Mouse (Mus musculus): ENCODE results near the gene Cbx5.
"Not testable (repeated sequence)": the region's sequence is repeated elsewhere in the genome, so short reads cannot be mapped to it uniquely, and the experiment has no call there.

The Cbx5 gene

DNA sequence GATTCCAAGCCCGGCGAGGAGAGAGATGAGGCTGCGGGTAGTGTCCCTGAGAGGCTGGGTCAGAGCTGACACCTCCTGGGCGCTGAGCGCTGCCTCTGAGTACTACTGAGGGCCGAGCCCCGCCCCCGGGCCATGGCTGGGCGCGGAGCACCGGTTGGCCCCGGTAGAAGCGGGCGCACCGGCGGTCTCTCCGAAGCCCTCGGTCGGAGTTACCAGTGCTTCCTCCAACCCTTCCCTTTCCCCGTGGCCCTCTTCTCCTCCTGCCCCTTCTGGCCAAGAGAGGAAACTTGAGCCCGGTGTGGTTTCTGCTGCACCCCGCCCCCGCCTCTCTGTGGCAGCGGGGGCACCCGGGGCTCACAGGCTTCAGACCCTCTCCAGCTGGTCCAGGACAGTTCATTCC lies 15.6 kb upstream of the Cbx5 start:
- no peaks in the 10 kb centered on the region for H3K9me3 ChIP-seq (ENCODE audit: low read length)
- peak overlapping the region; percentile 71 for H3K4me3 ChIP-seq (replicated peaks; ENCODE audit: low read length)
- TF ChIP-seq POU5F1 (IDR thresholded peaks at IDR 0.05; ENCODE audit: borderline replicate concordance, low read length) (no peak), NANOG (IDR thresholded peaks at IDR 0.05; ENCODE audit: borderline replicate concordance, low read length) (no peak), CTCF (conservative IDR thresholded peaks at IDR 0.05; ENCODE audit: low read length) (no peak)
- H3K36me3 ChIP-seq (ENCODE audit: insufficient read depth, low read length) = no peaks in the 10 kb centered on the region
- H3K4me1 ChIP-seq (replicated peaks; ENCODE audit: low read depth, low read length) = peaks cover 62% of the 10 kb centered on the region
- peaks cover 22% of the 10 kb centered on the region for H3K27me3 ChIP-seq (ENCODE audit: insufficient read depth, low read length)

- no peaks in the 10 kb centered on the region for H3K9me3 ChIP-seq (ENCODE audit: low read length)
- peaks cover 22% of the 10 kb centered on the region for H3K27me3 ChIP-seq (ENCODE audit: insufficient read depth, low read length)
- H3K4me3 ChIP-seq (replicated peaks; ENCODE audit: low read length) = no peak overlapping the region
- peaks cover 10% of the 10 kb centered on the region for H3K36me3 ChIP-seq (ENCODE audit: insufficient read depth, low read length)
- TF ChIP-seq POU5F1 (IDR thresholded peaks at IDR 0.05; ENCODE audit: borderline replicate concordance, low read length) (no peak), NANOG (IDR thresholded peaks at IDR 0.05; ENCODE audit: borderline replicate concordance, low read length) (no peak), CTCF (conservative IDR thresholded peaks at IDR 0.05; ENCODE audit: low read length) (no peak)
- peaks cover 64% of the 10 kb centered on the region for H3K4me1 ChIP-seq (replicated peaks; ENCODE audit: low read depth, low read length)
Measured at GRCm38 (mm10) chr15:103253352-103253751, 13.7 kb upstream of the Cbx5 start.

DNA sequence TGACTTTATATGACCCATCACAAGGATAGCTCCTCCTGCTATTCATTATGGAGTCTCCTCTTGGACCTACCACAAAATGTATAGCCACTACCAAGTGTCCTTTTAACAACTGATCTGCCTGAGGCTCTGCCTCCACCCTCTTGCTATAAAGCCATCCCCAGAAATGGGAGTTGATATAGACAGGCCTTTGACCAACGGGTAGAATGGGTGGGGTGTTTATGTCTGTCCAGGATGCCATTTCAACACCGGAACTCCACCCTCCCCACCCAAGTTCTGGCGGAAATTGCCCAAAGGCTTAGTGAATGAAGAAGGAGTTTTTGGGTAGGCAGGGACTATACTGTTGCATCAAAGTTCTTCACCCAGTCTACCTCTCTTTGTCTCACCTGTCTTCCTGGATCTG lies 13.0 kb upstream of the Cbx5 start:
- Histone ChIP-seq H3K36me3 (ENCODE audit: insufficient read depth, low read length) (peaks cover 17% of the 10 kb centered on the region), H3K9me3 (ENCODE audit: low read length) (no peaks in the 10 kb centered on the region), H3K4me3 (replicated peaks; ENCODE audit: low read length) (no peak overlapping the region), H3K27me3 (ENCODE audit: insufficient read depth, low read length) (peaks cover 22% of the 10 kb centered on the region), H3K4me1 (replicated peaks; ENCODE audit: low read depth, low read length) (peaks cover 60% of the 10 kb centered on the region)
- TF ChIP-seq POU5F1 (IDR thresholded peaks at IDR 0.05; ENCODE audit: borderline replicate concordance, low read length) (no peak), NANOG (IDR thresholded peaks at IDR 0.05; ENCODE audit: borderline replicate concordance, low read length) (no peak), CTCF (conservative IDR thresholded peaks at IDR 0.05; ENCODE audit: low read length) (no peak)

DNA sequence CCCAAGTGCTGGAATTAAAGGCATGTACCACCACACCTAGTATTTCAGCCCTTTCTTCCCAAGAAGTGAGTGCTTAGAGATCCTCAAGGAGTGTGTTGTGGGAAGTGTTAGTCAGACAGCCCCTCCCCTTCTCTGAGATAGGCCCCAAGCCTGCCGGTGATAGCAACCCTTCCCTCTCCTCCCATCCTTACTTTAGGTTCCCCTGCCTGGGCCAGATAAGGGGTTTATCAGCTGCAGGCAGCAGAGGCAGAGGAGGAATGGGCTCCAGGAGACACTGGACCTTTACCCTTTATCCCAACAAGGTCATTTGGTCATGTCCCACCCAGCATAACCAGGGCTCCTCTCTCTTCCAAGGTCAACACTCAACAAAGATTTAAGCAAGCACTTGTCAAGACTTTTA lies 12.0 kb upstream of the Cbx5 start:
- Histone ChIP-seq H3K4me1 (replicated peaks; ENCODE audit: low read depth, low read length) (peaks cover 58% of the 10 kb centered on the region), H3K4me3 (replicated peaks; ENCODE audit: low read length) (no peak overlapping the region), H3K9me3 (ENCODE audit: low read length) (no peaks in the 10 kb centered on the region), H3K36me3 (ENCODE audit: insufficient read depth, low read length) (peaks cover 28% of the 10 kb centered on the region), H3K27me3 (ENCODE audit: insufficient read depth, low read length) (peaks cover 22% of the 10 kb centered on the region)
- TF ChIP-seq CTCF (conservative IDR thresholded peaks at IDR 0.05; ENCODE audit: low read length) (no peak), POU5F1 (IDR thresholded peaks at IDR 0.05; ENCODE audit: borderline replicate concordance, low read length) (no peak), NANOG (IDR thresholded peaks at IDR 0.05; ENCODE audit: borderline replicate concordance, low read length) (no peak)

- H3K36me3 ChIP-seq (ENCODE audit: insufficient read depth, low read length) = peaks cover 40% of the 10 kb centered on the region
- TF ChIP-seq CTCF (conservative IDR thresholded peaks at IDR 0.05; ENCODE audit: low read length) = peak; percentile 97
- TF ChIP-seq NANOG (IDR thresholded peaks at IDR 0.05; ENCODE audit: borderline replicate concordance, low read length) = no peak
- no peaks in the 10 kb centered on the region for H3K9me3 ChIP-seq (ENCODE audit: low read length)
- no peak overlapping the region for H3K4me3 ChIP-seq (replicated peaks; ENCODE audit: low read length)
- H3K4me1 ChIP-seq (replicated peaks; ENCODE audit: low read depth, low read length) = peaks cover 51% of the 10 kb centered on the region
- peaks cover 18% of the 10 kb centered on the region for H3K27me3 ChIP-seq (ENCODE audit: insufficient read depth, low read length)
Measured at GRCm38 (mm10) chr15:103250195-103250740, 10.7 kb upstream of the Cbx5 start.

GRCm38 (mm10) chr15:103249511-103249910 lies 9.9 kb upstream of the Cbx5 start:
- Histone ChIP-seq H3K27me3 (ENCODE audit: insufficient read depth, low read length) (peaks cover 10% of the 10 kb centered on the region), H3K36me3 (ENCODE audit: insufficient read depth, low read length) (peaks cover 46% of the 10 kb centered on the region), H3K4me1 (replicated peaks; ENCODE audit: low read depth, low read length) (peaks cover 48% of the 10 kb centered on the region)
- not testable (repeated sequence) for H3K4me3 ChIP-seq (replicated peaks; ENCODE audit: low read length); H3K9me3 ChIP-seq (ENCODE audit: low read length)

GRCm38 (mm10) chr15:103248401-103249313 lies 9.0 kb upstream of the Cbx5 start:
- TF ChIP-seq POU5F1 (IDR thresholded peaks at IDR 0.05; ENCODE audit: borderline replicate concordance, low read length) = no peak
- no peak for TF ChIP-seq CTCF (conservative IDR thresholded peaks at IDR 0.05; ENCODE audit: low read length)
- no peak for TF ChIP-seq NANOG (IDR thresholded peaks at IDR 0.05; ENCODE audit: borderline replicate concordance, low read length)
- peaks cover 2% of the 10 kb centered on the region for H3K27me3 ChIP-seq (ENCODE audit: insufficient read depth, low read length)

DNA sequence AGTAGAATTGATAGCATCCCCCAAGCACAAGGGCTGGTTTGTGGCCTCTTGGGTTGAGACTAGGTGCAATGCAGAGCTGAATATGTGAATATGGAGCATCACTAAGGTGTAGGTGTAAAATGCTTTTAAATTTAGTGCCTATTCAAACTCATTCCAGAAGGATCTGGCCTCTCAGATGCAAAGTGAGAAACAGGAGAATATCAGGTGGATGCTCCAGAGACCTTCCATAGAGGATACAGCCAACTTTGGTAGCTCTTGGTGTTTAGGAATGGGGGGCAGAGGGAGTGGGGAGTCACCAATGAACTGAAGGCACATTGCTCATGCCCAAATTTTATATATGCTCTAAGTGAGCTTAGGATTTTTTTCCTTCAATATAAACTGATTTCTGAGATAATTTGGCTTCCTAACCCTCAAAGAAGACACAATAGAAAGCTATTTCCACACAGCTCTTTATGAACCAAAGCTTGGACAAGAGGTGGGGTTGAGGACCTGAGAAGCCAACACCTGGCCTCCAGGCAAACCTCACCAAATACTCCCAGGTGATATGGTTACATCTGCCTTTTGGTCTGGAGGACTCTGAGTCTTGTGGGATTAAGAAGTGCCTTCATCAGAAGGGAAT lies 8.3 kb upstream of the Cbx5 start:
- H3K9me3 ChIP-seq (ENCODE audit: low read length) = no peaks in the 10 kb centered on the region
- peaks cover 56% of the 10 kb centered on the region for H3K4me1 ChIP-seq (replicated peaks; ENCODE audit: low read depth, low read length)
- no peak overlapping the region for H3K4me3 ChIP-seq (replicated peaks; ENCODE audit: low read length)
- no peaks in the 10 kb centered on the region for H3K27me3 ChIP-seq (ENCODE audit: insufficient read depth, low read length)
- TF ChIP-seq POU5F1 (IDR thresholded peaks at IDR 0.05; ENCODE audit: borderline replicate concordance, low read length) = no peak
- TF ChIP-seq NANOG (IDR thresholded peaks at IDR 0.05; ENCODE audit: borderline replicate concordance, low read length) = no peak
- no peak for TF ChIP-seq CTCF (conservative IDR thresholded peaks at IDR 0.05; ENCODE audit: low read length)
- H3K36me3 ChIP-seq (ENCODE audit: insufficient read depth, low read length) = peaks cover 59% of the 10 kb centered on the region

More at GRCm38 (mm10) chr15:103248401-103249313, 9.0 kb upstream of the Cbx5 start:
- H3K4me3 ChIP-seq (replicated peaks; ENCODE audit: low read length) = no peak overlapping the region
- no peaks in the 10 kb centered on the region for H3K9me3 ChIP-seq (ENCODE audit: low read length)
- peaks cover 52% of the 10 kb centered on the region for H3K36me3 ChIP-seq (ENCODE audit: insufficient read depth, low read length)
- peaks cover 51% of the 10 kb centered on the region for H3K4me1 ChIP-seq (replicated peaks; ENCODE audit: low read depth, low read length)

All from E14TG2a.4 (cell line).